Mouse (Mus musculus) forebrain, embryonic 12.5 days (tissue): ENCODE results near the gene Nek6. TPM values are rescaled to one million over a fixed set of nuclear protein-coding genes. Genes with fewer than 3 reads are reported as not detected.
A peak's percentile ranks its signal among the peaks of the same experiment; 100 is the strongest.

Experiments
- ATAC-seq: fragments of 200-750 bp; cut with Nextera tagmentation; 2 replicates; pipeline ENCODE4 v1.8.0; 2017; ENCODE audit warnings: moderate TSS enrichment; ENCODE audit not compliant: low FRiP score
- H3K27ac ChIP-seq: fragments of 300-500 bp; sonication (generic); 2 replicates; pipeline ENCODE4 v1.5.1; 2016; ENCODE audit warnings: mild to moderate bottlenecking
- H3K27me3 ChIP-seq: fragments of 300-500 bp; sonication (generic); 2 replicates; pipeline ENCODE4 v1.6.1; 2016; ENCODE audit warnings: mild to moderate bottlenecking
- H3K36me3 ChIP-seq: fragments of 300-500 bp; sonication (generic); replicated peaks from 2 replicates; pipeline ENCODE4 v1.6.1; 2016; ENCODE audit warnings: mild to moderate bottlenecking
- H3K4me1 ChIP-seq: fragments of 300-500 bp; sonication (generic); 2 replicates; pipeline ENCODE4 v1.6.1; 2016
- H3K4me2 ChIP-seq: fragments of 300-500 bp; sonication (generic); 2 replicates; pipeline ENCODE4 v1.6.1; 2016; ENCODE audit warnings: mild to moderate bottlenecking, moderate library complexity
- H3K4me3 ChIP-seq: fragments of 300-500 bp; sonication (generic); replicated peaks from 2 replicates; pipeline ENCODE4 v1.5.1; 2016; ENCODE audit warnings: mild to moderate bottlenecking
- H3K9ac ChIP-seq: fragments of 300-500 bp; sonication (generic); 2 replicates; pipeline ENCODE4 v1.6.1; 2016; ENCODE audit warnings: mild to moderate bottlenecking
- H3K9me3 ChIP-seq: fragments of 300-500 bp; sonication (generic); 2 replicates; pipeline ENCODE4 v1.6.1; 2016
- WGBS: fragments of 180-500 bp; shearing (Covaris S2); methylation state at CpG from one replicate; pipeline ENCODE4 v1.1.7; 2016; 5-methylcytosine and 5-hydroxymethylcytosine counted together
- polyA plus RNA-seq: library from polyadenylated mRNA; unstranded; fragments of >200 nt; fragmentation: Nextera tagmentation; extraction: Ambion mirVana; gene quantifications from 2 replicates; pipeline ENCODE4 v1.2.1, GENCODE M21; 2016

Nek6 gene
- polyA plus RNA-seq, 1 experiment from 2014 or later = 125 TPM

DNA sequence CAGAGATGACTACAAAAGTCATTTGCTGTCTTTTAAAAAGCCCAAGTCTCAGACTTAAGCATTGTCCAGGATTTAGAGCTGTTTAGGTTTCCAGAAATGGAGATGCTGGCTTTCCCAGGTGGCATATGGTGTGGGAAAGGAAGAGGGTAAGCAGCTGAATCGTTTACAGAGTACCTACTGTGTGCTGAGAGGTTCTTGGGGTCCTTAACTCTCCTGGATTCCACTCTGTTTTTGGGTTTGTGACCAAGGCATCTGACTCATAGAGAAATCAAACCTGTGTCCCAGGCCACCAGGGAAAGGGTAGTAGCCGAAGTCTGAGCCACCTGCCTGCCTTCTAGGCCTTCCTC lies 1.7 kb downstream of the Nek6 start:
- 56% methylated on average over 2 of the region's 2 CpGs for WGBS
- H3K4me1 ChIP-seq = peaks cover 57% of the 10 kb centered on the region

DNA sequence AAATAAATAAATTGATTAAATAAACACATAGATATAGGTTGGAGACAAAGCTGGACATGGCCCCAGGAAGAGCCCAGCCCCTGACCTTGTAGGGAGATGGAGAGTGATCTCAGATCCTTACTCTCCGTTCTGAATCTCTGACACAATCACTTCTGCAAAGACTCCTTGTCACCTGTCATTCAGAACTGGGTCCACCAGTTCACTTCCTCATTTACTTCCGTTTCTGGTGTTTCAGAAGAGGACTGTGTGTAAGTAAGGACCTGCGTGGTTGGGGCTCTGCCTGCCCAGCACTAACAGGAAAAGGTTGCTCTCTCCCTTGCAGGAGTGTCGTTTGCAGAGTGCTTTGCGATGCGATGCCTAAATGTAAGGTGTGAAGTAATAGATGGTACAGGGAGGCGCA lies 3.0 kb downstream of the Nek6 start:
- H3K4me2 ChIP-seq = 0 out of 2 replicates have a peak overlapping the region, but pooled peaks have one; percentile 6
- WGBS = 65% methylated on average over 7 of the region's 7 CpGs
- H3K4me1 ChIP-seq = peaks cover 64% of the 10 kb centered on the region

More for the DNA sequence above, 1.7 kb downstream of the Nek6 start:
- peak overlapping the region; percentile 88 for H3K9ac ChIP-seq
- no peak for ATAC-seq
- peak overlapping the region; percentile 85 for H3K27ac ChIP-seq
- peak overlapping the region; percentile 71 for H3K4me2 ChIP-seq
- no peaks in the 10 kb centered on the region for H3K9me3 ChIP-seq
- H3K36me3 ChIP-seq = 0 out of 2 replicates have a peak, but pooled peaks cover 5% of the 10 kb centered on the region
- no peaks in the 10 kb centered on the region for H3K27me3 ChIP-seq
- H3K4me3 ChIP-seq = peak overlapping the region; percentile 88

DNA sequence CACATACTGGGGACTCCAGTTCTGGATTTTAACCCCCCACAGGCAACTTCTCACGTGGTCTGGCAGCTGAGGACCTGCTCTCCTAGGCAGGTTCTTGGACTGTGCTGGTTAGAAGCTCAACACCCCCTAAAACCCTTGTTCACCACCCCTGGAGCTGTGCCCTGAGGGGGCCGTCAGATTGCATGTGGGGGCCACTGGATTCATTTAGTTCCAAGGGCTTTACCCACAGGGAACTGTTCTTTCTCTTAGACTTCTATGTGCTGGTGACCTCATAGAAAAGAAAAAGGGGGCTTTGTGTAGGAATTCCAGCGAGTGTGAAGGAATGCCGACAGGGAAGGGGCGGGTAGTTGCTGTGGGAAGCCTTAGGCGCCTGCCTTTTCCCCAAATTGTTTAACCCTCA lies 4.0 kb downstream of the Nek6 start:
- H3K4me2 ChIP-seq = peak overlapping the region; percentile 34
- 2% methylated on average over 6 of the region's 6 CpGs for WGBS
- 0 out of 2 replicates have a peak, but pooled peaks cover 5% of the 10 kb centered on the region for H3K36me3 ChIP-seq
- H3K27me3 ChIP-seq = no peaks in the 10 kb centered on the region
- no peak overlapping the region for H3K4me3 ChIP-seq
- peaks cover 68% of the 10 kb centered on the region for H3K4me1 ChIP-seq
- peak overlapping the region; percentile 82 for H3K27ac ChIP-seq
- H3K9ac ChIP-seq = 0 out of 2 replicates have a peak overlapping the region, but pooled peaks have one; percentile 25
- ATAC-seq = peak; percentile 51; the same call in 1 of the 2 replicates
- no peaks in the 10 kb centered on the region for H3K9me3 ChIP-seq

More for the DNA sequence above, 3.0 kb downstream of the Nek6 start:
- H3K27me3 ChIP-seq = no peaks in the 10 kb centered on the region
- H3K9me3 ChIP-seq = no peaks in the 10 kb centered on the region
- H3K36me3 ChIP-seq = 0 out of 2 replicates have a peak, but pooled peaks cover 5% of the 10 kb centered on the region
- H3K9ac ChIP-seq = no peak overlapping the region
- no peak overlapping the region for H3K4me3 ChIP-seq
- no peak for ATAC-seq
- 0 out of 2 replicates have a peak overlapping the region, but pooled peaks have one; percentile 31 for H3K27ac ChIP-seq

DNA sequence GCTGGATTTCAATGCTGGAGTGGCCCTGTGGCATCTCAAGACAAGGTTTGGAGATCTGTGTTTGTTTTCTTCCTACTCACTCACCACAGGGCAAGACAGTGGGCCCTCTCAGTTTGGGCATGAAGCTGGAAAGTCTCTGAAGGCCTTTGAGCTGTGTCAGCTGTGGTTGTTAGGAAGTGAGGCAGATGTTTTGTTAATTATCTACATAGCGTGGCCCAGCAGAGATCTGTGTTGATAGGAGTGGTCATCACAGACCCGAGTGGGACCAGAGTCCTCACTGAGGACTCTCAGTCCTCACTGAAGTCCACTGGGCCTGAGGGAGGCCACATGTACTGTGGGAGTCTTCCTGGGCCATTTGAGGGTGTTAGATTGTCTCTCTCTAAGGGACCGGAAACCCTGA lies 5.0 kb downstream of the Nek6 start:
- no peak overlapping the region for H3K4me3 ChIP-seq
- H3K4me2 ChIP-seq = no peak overlapping the region
- peaks cover 75% of the 10 kb centered on the region for H3K4me1 ChIP-seq
- WGBS = 81% methylated on average over 3 of the region's 3 CpGs
- 0 out of 2 replicates have a peak, but pooled peaks cover 5% of the 10 kb centered on the region for H3K36me3 ChIP-seq
- H3K9me3 ChIP-seq = no peaks in the 10 kb centered on the region
- H3K27ac ChIP-seq = no peak overlapping the region
- no peaks in the 10 kb centered on the region for H3K27me3 ChIP-seq
- H3K9ac ChIP-seq = no peak overlapping the region
- ATAC-seq = no peak

DNA sequence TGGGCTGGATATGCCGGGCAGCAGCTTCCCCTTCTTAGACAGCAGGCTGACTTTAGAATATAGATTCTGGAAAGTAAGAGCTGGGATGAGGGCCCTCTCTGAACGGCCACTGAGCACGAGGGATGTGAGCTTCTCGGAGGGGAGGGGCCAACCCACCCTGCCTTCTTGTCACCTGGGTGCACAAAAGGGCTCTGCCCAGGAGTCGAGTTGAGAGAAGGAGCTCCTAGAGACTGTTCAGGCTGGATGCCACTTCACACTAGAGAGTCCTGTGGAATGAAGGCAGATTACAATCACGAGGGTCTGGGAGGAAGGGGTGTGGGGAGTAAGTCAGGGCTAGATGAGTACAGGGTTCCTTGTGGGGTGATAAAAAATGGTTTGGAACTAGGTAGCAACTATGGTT lies 5.6 kb downstream of the Nek6 start:
- ATAC-seq = no peak
- peaks cover 79% of the 10 kb centered on the region for H3K4me1 ChIP-seq
- no peak overlapping the region for H3K4me2 ChIP-seq
- no peak overlapping the region for H3K9ac ChIP-seq
- 0 out of 2 replicates have a peak overlapping the region, but pooled peaks have one; percentile 2 for H3K27ac ChIP-seq
- no peaks in the 10 kb centered on the region for H3K27me3 ChIP-seq
- no peaks in the 10 kb centered on the region for H3K9me3 ChIP-seq
- H3K4me3 ChIP-seq = no peak overlapping the region
- WGBS = 66% methylated on average over 6 of the region's 6 CpGs
- H3K36me3 ChIP-seq = 0 out of 2 replicates have a peak, but pooled peaks cover 5% of the 10 kb centered on the region

DNA sequence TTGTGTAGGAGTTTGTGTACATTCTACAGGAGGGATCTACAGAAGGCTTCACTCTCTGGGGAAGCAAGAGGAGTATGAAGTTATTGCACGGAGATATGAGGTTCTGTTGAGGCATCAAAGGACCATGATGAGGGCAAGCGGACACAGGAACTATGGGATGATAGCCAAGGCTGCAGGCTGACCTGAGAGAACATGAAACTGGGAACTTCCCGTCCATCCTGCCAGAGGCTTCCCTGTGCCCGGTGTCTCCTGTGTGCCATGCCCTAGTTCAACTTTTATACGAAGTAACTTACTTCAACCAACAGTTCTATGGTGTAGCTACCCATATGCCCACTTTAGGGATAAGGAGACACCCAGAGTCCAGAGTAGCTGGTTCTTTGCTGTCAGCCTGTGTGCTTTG lies 7.3 kb downstream of the Nek6 start:
- peaks cover 71% of the 10 kb centered on the region for H3K4me1 ChIP-seq

DNA sequence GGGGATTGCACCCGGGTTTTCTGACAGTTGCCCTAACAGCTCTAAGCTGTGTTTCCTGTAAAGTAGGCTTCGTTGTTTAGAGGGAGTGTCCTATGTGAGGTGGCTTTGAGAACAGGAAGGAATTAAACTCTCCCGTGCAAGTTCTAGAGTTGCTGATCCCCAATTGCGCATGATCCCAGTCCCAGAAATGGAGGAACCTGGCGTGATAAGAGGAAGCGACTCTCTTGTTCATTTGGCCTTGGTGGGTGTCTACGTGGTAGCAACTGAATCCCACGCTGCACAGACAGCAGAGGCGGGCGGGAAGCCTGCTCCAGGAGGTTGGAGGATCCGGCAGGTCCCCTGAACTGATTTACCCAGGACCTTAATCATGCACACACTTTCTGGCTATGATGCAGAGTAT lies 8.5 kb downstream of the Nek6 start:
- Histone ChIP-seq H3K36me3 (0 out of 2 replicates have a peak, but pooled peaks cover 5% of the 10 kb centered on the region), H3K27me3 (no peaks in the 10 kb centered on the region), H3K4me3 (no peak overlapping the region), H3K9me3 (no peaks in the 10 kb centered on the region), H3K27ac (0 out of 2 replicates have a peak overlapping the region, but pooled peaks have one; percentile 31), H3K9ac (no peak overlapping the region), H3K4me1 (peaks cover 62% of the 10 kb centered on the region), H3K4me2 (no peak overlapping the region)
- ATAC-seq = no peak
- WGBS = 58% methylated on average over 11 of the region's 11 CpGs

More for the DNA sequence above, 7.3 kb downstream of the Nek6 start:
- Histone ChIP-seq H3K4me3 (no peak overlapping the region), H3K27ac (0 out of 2 replicates have a peak overlapping the region, but pooled peaks have one; percentile 19), H3K9me3 (no peaks in the 10 kb centered on the region), H3K27me3 (no peaks in the 10 kb centered on the region), H3K9ac (no peak overlapping the region), H3K36me3 (0 out of 2 replicates have a peak, but pooled peaks cover 5% of the 10 kb centered on the region), H3K4me2 (no peak overlapping the region)
- 94% methylated on average over 5 of the region's 5 CpGs for WGBS
- no peak for ATAC-seq

DNA sequence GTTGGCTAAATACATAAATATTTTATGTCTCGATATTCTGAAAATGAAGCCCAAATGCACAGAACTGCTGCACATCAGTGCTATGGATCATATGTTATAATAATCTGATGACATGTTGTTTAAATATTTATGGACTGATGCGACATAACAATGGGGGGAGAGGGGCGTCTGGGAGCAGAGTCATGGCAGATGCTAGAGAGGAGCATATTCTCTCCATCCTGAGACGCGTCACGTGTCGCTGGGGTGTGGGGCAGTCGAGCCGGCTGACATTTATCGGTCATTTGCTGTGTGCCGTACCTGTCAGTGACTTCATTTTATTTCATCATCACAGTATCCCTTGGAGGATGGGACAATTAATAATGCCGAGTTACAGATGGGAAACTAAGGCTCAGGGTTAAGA lies 10.2 kb downstream of the Nek6 start:
- WGBS = 89% methylated on average over 12 of the region's 12 CpGs
- no peak for ATAC-seq
- peaks cover 50% of the 10 kb centered on the region for H3K4me1 ChIP-seq
- no peak overlapping the region for H3K9ac ChIP-seq
- no peaks in the 10 kb centered on the region for H3K9me3 ChIP-seq
- H3K36me3 ChIP-seq = peaks cover 12% of the 10 kb centered on the region; the same call in 1 of the 2 replicates
- H3K27ac ChIP-seq = no peak overlapping the region
- H3K27me3 ChIP-seq = no peaks in the 10 kb centered on the region
- H3K4me2 ChIP-seq = no peak overlapping the region
- no peak overlapping the region for H3K4me3 ChIP-seq

DNA sequence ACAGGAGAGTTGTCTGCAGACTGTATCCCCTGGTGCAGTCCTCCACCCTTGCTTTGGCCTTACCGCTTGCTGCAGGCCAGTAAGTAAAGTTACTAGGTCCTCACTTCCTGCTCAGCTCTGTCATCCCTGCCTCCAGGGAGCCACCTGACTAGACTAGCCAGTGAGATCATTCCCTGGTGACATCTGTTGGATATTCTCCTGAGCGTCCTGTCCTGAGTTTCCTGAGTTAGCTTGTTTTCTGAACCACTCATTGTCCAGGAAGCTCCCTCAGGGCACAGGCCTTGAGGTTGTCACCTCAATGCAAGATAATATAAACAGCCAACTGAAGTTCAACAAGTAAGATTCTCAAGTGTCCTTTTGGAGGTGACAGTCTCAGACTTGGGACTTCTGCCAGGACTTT lies 10.9 kb downstream of the Nek6 start:
- H3K36me3 ChIP-seq = peaks cover 9% of the 10 kb centered on the region; the same call in 1 of the 2 replicates
- H3K9ac ChIP-seq = no peak overlapping the region
- H3K4me1 ChIP-seq = peaks cover 46% of the 10 kb centered on the region
- ATAC-seq = no peak
- WGBS = 77% methylated on average over 2 of the region's 2 CpGs
- H3K9me3 ChIP-seq = no peaks in the 10 kb centered on the region
- no peaks in the 10 kb centered on the region for H3K27me3 ChIP-seq
- no peak overlapping the region for H3K27ac ChIP-seq
- no peak overlapping the region for H3K4me3 ChIP-seq
- no peak overlapping the region for H3K4me2 ChIP-seq

DNA sequence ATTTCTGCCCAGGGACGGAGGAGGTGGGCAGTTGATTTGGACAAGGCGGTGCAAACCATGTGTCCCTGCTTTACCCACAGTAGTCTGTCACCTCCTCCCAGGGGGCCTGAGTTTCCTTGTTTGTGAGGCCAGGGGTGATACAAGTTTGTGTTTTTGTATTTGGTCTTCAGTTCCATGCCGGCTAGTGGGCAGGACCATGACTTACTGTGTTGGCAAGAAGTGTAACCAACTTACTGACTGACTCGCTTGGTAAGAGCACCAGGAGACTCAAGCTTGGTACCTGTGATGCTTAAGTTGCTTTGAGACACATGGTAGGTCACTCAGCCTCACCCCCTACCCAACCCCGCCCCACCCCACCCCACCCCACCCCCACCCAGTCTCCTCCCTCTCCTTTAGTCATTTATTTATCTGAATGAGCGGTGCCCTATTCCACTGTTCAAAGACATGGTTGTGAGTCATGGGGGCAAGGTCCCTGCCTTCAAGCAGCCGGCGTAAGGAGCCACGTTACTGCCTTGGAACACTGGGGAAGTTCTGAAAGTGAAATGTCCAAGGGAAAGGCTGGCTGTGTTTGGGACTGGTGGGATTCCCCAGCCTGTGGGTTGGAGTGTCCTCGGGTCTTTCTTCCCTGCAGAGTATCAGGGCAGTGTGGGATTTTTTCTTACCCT lies 12.5 kb downstream of the Nek6 start:
- 89% methylated on average over 10 of the region's 10 CpGs for WGBS
- Histone ChIP-seq H3K4me2 (no peak overlapping the region), H3K4me3 (no peak overlapping the region), H3K27me3 (no peaks in the 10 kb centered on the region), H3K27ac (no peak overlapping the region), H3K9me3 (no peaks in the 10 kb centered on the region), H3K4me1 (peaks cover 44% of the 10 kb centered on the region), H3K36me3 (peaks cover 9% of the 10 kb centered on the region; the same call in 1 of the 2 replicates), H3K9ac (no peak overlapping the region)
- no peak for ATAC-seq

DNA sequence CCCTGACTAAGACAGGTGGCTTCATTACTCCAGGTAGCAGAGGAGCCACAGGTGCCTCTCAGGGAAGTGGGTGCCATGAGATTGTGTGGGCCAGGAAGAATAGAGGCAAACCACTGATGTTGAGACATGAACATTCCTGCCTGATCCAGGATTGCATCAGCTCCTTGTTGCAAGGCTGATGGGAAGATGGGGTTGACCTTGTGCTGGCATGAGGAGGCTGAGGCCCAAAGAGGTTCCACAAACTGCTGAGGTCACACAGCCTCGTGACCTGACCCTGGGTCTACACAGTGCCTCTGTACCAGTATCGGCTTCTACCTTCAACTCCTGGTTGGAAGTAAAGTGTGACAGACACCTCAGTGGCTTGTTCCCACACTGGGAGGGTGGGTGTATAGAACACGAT lies 13.6 kb downstream of the Nek6 start:
- Histone ChIP-seq H3K27ac (no peak overlapping the region), H3K4me3 (no peak overlapping the region), H3K36me3 (peaks cover 9% of the 10 kb centered on the region; the same call in 1 of the 2 replicates), H3K9ac (no peak overlapping the region), H3K27me3 (no peaks in the 10 kb centered on the region), H3K4me2 (no peak overlapping the region), H3K9me3 (no peaks in the 10 kb centered on the region), H3K4me1 (peaks cover 43% of the 10 kb centered on the region)
- WGBS = 84% methylated on average over 3 of the region's 3 CpGs
- ATAC-seq = no peak

DNA sequence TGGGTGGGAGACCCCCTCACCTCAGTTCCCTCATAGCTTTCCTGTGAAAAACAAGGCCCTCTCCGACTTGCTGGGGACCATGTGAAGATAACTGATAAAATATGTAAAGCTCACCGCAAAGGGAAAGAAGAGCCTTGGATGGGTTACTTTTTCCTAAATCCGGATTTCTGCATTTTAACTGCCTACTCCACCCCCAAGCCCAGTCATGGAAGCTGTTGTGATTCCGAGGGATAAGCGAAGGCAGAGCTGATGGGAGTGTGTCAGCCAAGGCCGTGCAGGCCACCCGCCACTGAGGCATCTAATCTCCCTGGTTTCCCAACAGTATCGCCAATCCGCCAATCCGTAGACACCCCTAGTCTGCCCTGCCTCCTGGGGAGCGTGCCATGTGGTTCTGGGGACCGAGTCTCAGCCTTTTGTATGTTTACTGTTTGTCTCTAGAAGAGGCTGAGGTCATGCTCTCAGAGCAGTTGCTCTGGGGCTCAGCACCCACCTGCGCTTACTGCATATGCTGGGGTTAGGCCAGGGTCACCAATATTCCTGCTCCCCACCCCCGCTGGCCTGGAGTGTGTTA lies 18.2 kb downstream of the Nek6 start:
- Histone ChIP-seq H3K36me3 (peaks cover 9% of the 10 kb centered on the region; the same call in 1 of the 2 replicates), H3K4me3 (no peak overlapping the region), H3K9ac (no peak overlapping the region), H3K27me3 (0 out of 2 replicates have a peak, but pooled peaks cover 4% of the 10 kb centered on the region), H3K4me2 (no peak overlapping the region), H3K9me3 (no peaks in the 10 kb centered on the region), H3K4me1 (peaks cover 45% of the 10 kb centered on the region), H3K27ac (no peak overlapping the region)
- 71% methylated on average over 14 of the region's 14 CpGs for WGBS
- no peak for ATAC-seq
